Mouse (Mus musculus): Measurements from ENCODE around the gene Ensa.

DNA sequence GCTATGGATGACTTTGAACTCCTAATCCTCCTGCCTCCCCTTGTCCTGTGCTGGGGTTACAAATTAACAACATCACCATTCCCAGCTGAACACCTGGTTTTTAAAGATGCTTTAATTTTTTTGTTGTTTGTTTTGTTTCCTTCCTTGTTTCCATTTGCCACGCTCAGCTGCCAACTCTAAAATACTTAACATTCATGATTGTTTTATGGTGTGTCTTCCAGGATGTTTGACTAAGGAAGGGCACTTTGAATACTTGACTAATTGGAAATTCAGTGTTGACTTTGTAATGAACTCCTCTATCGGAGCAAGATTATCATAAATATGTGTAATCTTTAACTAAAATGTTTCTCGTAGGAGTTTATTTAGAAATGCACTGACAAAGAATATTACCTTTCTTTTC is 23.5 kb upstream of the Ensa start:
- TF ChIP-seq CTCF (IDR thresholded peaks at IDR 0.05; ENCODE audit: extremely low read depth, insufficient read depth, low read length) (no peak), POLR2A (IDR thresholded peaks at IDR 0.05; ENCODE audit: extremely low read depth, insufficient read depth, low read length) (no peak)
